Mouse (Mus musculus) liver, embryonic 14.5 days (tissue): ENCODE measurements at regions not wholly inside any gene's neighbourhood (a gene's known extent, or its start where the extent isn't known, plus 50 kb on each side); places are given as distances from the start of the nearest gene placed in this dataset.

Source experiments
- CTCF ChIP-seq: IDR thresholded peaks from 2 replicates; pipeline ENCODE4 v1.5.1; 2016; ENCODE audit warnings: antibody characterized with exemption, low read depth, control low read depth
- EP300 ChIP-seq: IDR thresholded peaks from 2 replicates; pipeline ENCODE4 v1.6.1; 2016; ENCODE audit warnings: antibody characterized with exemption, low read depth

GRCm38 (mm10) chr3:149385336-149385735 lies 395.0 kb upstream of the Adgrl2 start:
- no peak for TF ChIP-seq CTCF
- TF ChIP-seq EP300 = no peak
